Mouse (Mus musculus): Measurements from ENCODE around the gene Smtn. TPM values are rescaled to one million over a fixed set of nuclear protein-coding genes. Genes with fewer than 3 reads are reported as not detected.

The Smtn gene
- total RNA-seq, 2 experiments from 2014 or later, result 11.5 to 16.1 TPM

DNA sequence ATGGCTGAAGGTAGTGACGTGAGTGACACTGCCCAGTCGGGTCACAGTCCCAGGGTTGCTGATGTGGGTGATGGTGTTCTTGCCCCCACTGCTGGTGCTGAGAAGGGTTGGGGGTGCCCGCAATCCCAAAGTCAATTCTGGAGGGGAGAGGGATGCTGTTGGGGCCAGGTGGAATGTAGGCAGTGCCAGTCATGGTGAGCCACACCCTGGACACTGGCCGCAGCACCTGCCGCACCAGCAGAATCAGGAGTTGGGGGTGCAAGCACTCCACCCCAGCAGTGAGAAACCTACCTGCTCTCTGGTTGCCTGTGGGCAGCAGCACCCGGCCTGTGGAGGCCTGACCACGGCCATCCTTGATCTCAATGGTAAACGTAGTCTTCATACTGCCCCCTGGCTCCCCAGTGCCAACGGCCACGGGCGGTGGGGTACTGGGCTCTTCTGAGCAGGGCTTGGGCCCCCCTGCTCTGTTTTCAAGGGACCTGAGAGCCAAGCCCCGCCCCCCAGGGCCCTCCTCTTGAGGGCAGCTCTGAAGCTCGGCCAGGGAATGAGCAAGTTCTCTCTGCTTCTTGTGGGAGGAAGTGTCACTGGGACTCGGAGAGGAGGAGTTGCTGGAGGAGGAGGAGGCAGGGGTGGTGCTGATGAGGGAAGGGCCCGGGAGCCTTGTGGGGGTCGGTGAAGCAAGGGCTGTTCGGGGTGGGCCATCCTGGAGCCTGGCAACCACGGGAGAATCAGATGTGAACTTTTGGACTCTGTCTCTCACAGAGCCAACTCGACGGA, 10.7 kb downstream of the Smtn start:
- DNase-seq (ENCODE audit: low spot score in 2 of 2), result no peak

DNA sequence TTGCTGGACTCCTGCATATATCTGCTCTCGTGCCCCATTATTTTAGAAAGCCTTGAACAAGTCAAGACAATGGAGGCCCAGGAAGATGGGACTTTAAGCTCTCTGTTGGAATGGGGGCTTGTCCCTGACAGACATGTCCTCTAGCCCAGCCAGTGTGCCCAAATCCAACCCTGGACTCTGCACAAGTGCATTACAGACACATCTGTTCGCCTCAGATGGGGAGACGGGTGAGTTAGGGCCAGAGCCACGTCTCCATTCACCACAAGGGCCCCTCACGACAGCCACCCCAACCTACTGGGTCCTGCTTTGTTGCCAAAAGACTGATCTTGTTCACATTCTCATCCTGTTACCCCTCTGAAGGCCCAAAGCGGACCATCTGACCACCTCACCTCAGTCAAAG, 12.2 kb downstream of the Smtn start:
- DNase-seq (ENCODE audit: low spot score in 2 of 2), result no peak

DNA sequence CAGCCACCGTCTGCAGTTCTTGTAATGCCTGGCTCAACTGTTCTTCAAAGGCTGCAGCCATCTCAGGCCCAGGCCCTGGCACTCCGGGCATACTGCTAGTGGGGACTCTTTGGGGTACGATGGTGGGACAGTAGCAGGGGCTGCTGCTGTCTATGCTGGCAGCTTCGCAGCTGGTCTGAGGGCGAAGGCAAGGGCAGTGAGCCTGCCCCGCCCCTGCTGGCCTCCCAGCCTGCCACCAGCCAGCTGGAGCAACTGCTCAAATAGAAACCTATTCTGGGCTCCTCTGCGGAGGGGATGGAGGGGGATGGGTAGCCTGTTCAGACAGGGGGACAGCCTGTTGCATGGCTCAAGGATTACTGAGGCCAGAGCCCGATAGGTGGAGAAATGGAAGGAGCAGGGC, 12.6 kb downstream of the Smtn start:
- DNase-seq (ENCODE audit: low spot score in 2 of 2), result no peak

DNA sequence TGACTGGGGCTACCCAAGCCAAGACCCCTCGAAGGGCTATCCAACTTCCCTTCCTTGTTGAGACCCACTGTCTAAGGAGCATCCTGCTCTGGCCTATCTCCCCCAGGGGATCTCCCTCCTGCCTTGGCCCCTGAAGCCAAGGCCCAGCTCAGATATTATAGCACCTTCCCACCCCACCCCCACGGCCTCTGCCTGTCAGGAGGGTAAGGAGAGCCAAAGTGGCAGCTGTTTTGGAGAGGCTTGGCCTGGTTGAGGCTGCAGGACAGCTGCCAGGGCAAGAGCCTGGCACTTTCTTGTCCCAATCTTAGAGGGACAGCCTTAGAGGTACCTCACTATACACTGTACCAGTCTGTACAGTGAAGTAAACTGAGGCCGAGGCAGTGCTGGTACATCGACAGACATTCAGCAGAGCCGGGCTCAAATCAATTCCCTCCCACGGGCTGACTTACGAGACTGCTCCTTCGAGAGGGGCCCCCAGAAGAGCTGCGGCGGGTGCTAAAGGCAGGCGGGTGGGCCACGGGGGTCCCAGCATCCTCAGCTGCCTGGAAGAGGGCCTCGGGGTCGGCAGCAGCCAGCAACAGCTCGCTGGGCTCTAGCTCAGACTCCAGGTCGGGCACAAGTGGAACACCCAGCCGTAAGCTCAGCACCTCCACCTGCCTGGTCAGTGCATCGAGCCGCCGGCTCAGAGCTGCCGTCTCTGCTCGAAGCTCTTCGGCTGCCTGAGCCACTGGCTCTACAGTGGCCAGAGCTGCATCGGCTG, 13.3 kb downstream of the Smtn start:
- DNase-seq (ENCODE audit: low spot score in 2 of 2), result no peak

DNA sequence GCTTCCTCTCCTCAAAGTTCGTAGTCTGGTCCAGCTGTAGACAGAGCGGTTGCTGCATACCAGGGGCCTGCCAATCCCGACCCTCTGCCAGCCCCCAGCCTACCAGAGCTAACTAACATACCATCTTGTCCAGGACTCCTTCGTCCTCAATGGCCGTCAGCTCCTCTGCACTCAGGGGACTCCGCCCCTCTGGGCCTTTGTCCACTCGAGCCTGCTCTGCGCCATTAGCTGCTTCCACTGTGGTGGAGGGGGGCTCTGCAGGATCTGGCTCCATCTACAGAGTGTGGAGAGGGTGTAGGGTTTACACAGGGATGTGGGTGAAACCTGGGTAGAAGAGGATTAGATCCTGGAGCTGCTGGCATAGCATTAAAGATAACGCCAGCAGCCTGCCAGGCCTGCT, 14.2 kb downstream of the Smtn start:
- DNase-seq (ENCODE audit: low spot score in 2 of 2), result no peak

DNA sequence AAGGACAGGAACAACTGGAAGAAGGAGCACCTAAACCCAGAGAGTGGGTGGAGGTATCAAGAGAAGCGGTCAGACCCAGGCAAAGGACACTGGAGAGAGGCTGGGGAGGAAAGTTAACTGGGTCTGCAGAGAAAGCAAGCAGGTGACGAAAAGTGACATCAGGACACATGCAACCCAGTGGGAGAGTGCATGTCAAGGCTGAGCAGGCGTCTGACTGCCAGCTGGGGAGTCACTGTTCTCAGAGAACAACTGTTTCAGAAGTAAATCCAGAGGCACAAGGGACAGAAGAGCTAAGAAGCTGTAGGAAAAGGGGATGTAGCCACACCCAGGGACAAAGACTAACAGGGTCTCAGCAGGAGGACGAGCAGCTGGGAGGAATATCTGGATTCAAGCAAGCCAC, 14.9 kb downstream of the Smtn start:
- DNase-seq (ENCODE audit: low spot score in 2 of 2), result no peak

DNA sequence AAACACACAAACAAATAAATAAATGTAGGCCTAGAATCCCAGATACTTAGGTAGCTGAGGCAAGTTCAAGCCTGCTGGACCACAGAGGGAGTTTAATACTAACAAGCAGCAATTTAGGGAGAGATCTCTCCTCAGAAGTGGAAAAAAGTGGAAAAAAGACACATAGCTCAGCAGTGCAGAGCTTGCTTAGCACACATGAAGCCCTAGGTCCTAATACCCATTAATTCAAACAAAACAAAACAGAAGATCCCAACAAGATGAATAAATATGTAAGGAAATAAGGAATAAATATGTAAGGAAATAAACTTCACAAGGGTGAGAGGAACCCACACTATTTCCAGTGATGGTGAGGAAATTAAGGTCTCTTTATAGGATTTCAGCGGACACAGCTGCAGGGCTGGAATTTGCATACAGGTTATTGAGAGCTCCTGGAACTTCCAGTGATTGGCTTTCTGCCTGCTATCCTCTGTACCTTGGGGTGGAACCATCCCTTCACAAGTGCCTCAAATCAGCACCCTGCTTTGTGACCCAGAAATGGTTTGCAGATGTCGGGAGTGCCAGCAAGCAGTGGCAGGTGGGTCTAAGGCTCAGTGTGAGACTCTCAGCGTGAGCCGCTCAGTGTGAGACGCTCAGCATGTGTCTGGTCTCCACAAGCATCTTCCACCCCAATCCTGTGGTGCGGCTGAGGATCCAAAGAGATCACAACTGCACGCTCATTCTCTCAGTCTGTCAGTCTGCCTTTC, 16.4 kb downstream of the Smtn start:
- DNase-seq (ENCODE audit: low spot score in 2 of 2), result no peak

DNA sequence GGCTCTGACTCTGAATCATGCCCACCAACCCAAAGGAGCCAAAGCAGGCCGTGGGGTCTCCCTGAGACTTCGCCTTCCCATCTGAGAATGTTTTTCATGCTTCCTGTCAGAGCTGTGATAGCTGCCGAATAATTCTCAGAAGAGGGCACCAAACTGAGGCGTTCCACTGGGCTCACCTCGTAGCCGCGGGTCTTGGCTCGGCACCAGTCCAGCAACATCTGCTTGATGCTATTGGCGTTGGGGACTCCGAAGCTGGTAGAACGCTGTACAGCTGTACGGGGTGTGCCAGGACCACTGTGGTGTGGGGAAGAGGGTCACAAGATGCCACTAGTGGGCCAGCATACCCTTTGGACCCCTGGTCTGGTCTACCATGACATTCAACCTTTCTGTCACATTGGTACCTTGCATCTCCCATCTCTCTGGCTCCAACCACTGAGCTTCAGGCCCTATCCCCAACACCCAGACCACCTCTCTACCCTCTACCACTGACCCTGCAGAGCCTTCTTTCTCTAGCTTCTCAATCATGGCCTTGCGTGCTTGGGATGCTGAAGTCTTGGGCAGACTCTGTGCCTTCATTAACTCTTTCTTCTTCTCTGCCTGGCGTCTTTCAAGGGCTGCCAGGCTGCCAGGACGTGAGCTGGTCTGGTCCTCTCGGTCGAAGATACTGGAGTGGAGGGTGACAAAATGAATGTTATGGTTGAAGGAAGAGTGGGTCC, 18.0 kb downstream of the Smtn start:
- no peak for DNase-seq (ENCODE audit: low spot score in 2 of 2)

DNA sequence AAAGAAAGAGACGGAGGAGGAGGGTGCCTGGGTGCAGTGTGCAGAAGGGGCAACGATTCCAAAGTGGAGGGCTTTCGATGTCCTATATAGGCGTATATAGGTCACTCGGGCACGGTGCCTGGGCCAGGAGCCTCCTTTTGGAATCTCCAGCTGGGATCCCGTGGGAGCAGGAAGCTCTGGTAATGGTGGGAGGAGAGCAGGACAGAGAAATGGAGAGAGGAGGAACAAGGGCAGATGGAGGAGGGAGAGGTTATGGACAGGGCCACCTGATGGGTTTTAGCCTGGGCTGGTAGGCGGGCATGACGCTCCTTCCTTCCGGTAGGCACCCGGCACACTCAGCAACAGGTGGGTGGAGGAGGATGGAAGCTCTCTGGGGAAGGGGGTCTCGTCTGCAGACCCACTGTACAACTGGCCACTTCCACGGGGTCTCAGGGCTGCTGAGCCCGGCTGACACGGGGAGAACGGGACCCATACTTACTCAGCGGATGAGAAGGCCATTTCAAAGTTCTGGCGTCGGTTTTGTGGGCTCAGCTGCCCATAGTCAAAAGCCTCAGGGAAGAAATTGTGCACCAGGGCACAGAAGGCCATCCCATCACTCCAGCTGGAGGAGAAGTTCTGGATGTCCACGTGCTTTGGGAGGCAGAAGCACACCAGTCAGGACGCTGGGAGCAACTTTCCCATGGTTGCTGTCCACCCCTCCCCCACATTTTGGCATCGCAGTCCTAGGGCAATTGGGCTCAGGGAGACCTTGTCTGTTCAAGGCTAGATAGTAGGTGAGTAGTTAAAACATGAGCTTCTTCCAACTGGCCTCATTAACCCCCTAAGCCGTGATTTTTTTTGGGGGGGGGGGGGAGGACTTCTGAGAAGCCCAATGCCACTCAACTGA, 18.8 kb downstream of the Smtn start:
- DNase-seq (ENCODE audit: low spot score in 2 of 2), result no peak

DNA sequence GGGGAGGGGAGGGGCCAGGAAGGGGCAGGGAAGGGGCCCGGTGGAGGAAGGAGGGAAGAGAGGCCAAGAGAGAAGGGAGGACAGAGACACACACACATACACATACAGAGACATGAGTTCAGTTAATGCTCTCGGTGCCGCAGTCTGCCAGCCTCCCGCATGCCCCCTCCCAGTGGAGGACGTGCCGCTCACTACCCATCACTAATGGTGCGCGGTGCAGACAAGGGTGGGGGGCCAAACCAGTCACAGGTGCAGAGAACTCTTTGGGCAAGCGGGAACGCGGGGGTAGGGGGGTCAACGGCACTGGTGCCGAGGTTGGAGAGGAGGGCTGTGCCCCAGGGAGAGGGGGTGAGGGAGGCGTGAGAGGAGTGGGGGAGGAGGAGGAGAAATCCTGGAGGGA, 19.5 kb downstream of the Smtn start:
- no peak for DNase-seq (ENCODE audit: low spot score in 2 of 2)

DNA sequence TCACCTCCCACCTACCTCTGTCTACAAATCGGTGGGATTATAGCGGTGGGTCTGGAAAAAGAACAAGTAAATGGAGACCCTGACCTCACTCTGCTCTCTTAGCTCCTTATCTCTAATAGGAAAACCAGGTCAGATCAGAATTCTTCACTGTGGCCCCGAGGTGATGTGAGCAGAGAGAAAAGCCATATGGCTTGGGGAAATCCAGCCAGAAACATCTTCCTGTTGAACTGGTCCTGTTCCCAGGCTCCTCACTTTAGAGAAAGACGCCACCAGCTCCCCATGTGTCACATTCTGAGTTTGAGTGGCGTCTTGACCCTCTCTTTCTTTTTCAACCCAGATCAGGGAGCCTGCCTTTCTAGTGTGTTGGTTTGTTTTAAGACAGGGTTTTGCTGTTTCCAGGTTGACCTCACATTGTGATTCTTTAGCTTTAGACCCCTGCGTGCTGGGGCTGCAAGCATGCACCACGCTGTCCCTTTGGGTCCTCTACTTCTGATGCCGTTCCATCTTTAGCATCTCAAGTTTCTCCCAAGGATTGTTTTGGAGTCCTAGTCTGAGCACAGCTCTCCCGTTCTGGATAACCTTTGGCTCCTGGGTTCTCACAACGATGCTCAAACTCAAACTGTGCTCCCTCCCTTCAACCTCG, 20.5 kb downstream of the Smtn start:
- no peak for DNase-seq (ENCODE audit: low spot score in 2 of 2)

DNA sequence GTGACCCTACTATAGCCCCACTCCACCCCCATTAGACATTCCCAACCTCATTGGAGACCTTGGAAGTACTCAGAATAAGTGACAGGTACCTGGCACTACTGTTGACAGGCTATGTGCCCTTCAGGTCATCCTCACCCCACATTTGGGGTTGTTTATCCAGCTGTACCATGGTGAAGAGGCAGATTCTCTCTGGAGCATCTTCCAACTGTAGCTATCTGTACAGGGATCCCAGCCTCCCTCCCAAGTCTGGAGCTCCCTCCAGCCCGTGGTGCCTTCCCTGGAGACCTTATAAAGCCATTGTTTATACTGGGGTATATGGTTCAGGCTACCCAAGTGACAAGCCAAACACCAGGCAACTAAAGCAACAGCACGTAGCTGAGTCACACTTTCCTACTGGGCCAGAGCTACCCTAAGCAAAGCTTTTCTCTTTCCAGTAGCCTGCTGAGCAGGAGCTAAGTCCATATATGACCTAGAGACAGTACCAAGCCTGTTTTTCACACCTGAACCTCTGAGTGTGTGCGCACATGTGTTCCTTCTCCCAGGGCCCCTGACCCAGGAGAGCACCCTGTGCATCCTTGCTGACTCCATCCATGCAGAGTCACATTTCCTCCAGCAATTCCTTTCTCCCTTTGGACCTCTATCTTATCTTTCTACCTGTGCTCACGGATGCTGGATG, 21.2 kb downstream of the Smtn start:
- no peak for DNase-seq (ENCODE audit: low spot score in 2 of 2)

DNA sequence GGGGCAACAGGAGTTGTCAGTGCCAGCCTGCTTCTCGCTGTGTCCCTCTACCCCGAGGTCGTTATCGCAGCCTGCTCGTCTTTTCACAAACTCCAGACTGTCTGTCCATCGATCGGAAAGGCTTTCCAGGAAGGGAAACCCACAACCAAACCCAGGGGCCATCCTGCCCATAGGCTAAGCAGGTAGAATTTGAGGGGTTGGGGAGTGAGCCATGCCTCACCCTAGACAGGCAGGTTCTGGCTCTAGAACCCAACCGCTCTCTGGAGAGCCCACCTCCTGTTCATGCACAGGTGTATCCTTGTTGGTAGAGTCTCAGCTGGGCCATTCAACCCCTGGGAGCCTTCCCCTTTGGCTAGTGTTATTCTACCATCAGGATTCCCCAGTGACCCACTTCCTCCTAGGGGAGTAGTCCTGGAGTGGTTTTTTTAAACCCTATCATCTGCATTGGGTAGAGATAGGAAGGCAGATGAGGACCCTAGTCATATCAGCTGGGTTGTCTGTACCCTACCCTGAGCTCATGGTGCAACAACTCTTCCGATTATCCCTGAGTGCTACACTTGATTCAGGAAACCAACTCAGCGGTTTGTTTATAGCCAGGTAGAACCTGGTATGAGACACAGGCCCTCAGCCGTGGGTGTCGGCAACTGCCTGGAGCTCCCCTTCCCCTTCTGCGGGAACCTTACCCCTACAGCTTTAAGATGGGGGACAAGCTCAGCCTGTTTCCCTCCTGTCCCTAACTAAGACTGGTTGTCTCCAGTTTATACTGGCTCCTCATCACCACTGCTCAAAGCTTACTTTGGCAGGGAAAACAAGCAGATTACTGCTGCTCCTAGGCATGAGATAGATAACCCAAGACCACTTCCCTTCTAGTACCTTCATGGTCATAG, 22.3 kb downstream of the Smtn start:
- DNase-seq (ENCODE audit: low spot score in 2 of 2), result no peak

DNA sequence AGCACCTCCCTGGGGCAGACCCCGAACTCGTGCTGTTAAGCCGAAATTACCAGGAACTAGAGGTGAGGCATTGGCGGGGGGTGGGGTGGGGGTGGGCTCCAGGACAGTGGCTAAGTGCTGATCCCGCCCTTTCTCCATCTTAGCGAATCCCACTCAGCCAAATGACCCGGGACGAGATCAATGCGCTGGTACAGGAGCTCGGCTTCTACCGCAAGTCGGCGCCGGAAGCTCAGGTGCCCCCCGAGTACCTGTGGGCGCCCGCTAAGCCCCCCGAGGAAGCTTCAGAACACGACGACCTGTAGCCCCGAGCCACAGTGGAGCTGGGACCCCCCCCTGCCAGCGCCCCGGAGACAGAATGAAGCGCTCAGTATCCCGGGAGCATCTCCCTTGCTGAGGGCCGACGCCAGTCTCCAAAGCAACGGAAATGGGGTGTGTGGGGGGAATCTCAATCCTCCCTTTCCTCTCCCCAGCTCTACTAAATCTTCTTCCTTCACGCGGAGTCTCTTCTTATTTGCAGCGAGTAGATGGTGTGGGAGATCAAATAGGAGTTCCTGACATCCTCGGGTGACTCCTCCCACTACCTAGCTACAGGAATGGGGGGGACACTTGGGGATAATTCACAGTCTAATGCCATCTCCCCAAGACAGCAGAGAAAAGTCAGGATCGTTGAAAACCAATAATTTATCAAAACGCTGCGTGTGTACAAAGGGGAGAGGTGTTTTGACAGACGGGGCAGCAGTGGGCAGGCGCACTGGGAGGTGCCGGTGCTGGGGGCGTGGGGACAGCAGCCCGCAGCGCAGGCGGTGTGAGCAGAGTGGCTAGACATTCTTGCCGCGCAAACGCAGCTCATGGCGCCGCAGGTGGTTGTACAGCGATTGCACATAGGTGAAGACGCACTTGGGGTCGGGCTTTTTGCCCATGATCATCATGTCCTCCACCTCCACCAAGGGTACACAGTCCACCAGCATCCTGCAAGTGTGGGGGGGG, 23.3 kb downstream of the Smtn start:
- DNase-seq (ENCODE audit: low spot score in 2 of 2), result no peak

DNA sequence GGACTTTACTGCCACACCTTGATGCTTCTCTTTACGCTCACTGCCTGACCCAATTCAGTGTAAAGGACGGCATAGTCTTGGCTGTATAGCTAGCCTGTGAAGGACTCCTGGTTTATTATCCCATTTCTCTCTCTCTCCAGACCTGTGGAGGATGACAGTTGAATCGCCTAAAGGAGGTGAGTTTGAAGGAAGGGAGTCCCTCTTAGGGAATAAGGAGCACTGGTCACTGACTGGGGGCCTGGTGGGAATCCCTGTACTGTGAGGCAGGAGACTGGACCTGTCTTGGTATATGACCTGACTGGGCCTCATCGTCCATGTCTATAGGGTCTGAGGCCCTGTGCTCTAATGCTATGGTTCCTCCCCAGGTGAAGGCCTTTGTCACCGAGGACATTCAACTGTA, 24.3 kb downstream of the Smtn start:
- no peak for DNase-seq (ENCODE audit: low spot score in 2 of 2)

DNA sequence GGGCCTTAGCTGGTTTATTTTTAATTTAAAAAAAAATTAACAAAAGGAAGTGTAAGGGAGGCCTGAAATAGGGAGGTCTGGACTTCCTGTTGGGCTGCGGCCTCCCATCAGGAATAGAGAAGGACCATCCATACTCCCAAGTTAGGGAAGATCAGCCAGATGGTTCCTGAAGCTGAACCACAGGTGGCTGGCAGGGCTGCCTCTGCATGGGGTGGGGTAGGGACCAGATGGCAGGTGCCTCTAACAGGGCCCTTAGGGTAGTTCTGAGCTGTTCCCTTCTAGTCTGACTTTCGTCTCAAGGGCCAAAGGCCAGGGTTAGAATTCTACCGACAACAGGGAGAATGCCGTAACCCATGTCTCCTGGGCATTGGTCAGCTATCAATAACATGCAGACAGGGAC, 24.8 kb downstream of the Smtn start:
- no peak for DNase-seq (ENCODE audit: low spot score in 2 of 2)

DNA sequence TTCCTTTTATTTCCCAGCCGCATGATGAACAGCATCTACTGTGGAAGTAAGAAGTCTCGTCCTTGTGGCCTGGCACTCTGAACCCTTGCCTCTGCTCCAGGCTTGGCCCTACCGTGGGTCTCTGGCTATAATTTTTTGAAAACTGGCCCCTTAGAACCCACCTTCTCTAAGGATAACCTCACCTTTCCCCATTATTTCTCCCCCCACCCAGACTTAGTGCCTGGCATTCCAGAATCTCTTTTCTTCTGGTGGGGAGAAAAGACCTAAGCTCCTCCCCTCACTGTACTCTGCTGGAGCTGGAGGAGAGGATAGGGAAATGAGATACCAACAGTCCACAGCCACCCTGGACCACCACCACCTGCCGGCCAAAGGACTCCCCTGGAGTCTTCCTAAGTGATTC, 25.2 kb downstream of the Smtn start:
- DNase-seq (ENCODE audit: low spot score in 2 of 2), result no peak

Measured in layer of hippocampus, postnatal 14 days (tissue).